Mouse (Mus musculus): ENCODE measurements around the gene Naa80. TPM values are rescaled to one million over a fixed set of nuclear protein-coding genes. Genes with fewer than 3 reads are reported as not detected.
"Not testable (repeated sequence)": the region's sequence is repeated elsewhere in the genome, so short reads cannot be mapped to it uniquely, and the experiment has no call there.

The Naa80 gene
- total RNA-seq, 1 experiment = 7.3 TPM

DNA sequence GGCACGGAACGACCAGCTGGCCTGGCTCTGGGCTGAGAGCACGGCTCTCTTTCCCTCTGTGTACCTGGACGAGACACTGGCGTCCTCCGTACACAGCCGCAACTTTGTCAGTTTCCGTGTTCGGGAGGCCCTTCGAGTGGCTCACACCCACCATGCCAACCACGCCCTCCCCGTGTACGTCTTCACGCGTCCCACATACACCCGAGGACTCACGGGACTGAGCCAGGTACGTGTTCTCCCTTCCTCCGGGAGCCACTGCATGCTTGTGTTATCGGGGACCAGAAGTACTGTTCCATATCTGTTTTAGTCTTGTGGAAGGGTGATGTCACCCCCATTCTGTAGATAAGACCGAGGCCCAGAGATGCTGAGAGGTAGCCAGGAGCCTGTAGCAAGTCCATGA, 7.8 kb upstream of the Naa80 start:
- in situ Hi-C loops (cut with MboI; ENCODE audit: low sequenced_read_pairs in 2 of 2, unreplicated experiment in 2 of 2) = no loop called here
- Histone ChIP-seq H3K9me3 (ENCODE audit: control insufficient read depth, insufficient read depth, low read depth, low read length) (no peaks in the 10 kb centered on the region), H3K4me1 (ENCODE audit: control insufficient read depth in 2 of 2, insufficient read depth in 2 of 2, low read length in 2 of 2, poor library complexity in 1 of 2) (peaks cover 0 to 23% of the 10 kb centered on the region in 2 experiments; a peak in 3 of 4 replicates), H3K27ac (ENCODE audit: insufficient read depth, low read depth, low read length, poor library complexity, severe bottlenecking) (no peak overlapping the region), H3K4me3 (ENCODE audit: insufficient read depth in 1 of 2, low read depth in 1 of 2, low read length in 2 of 2, poor library complexity in 1 of 2, severe bottlenecking in 1 of 2) (peak overlapping the region; percentile 67 to 81; a peak in 1 of 4 replicates), H3K36me3 (ENCODE audit: control insufficient read depth, insufficient read depth, low read length, poor library complexity, severe bottlenecking) (peaks cover 17% of the 10 kb centered on the region), H3K9ac (ENCODE audit: insufficient read depth, low read depth, low read length, poor library complexity, severe bottlenecking) (no peak overlapping the region; the same call in 1 of the 2 replicates)
- DNase-seq (ENCODE audit: low read depth, low spot score) = no peak
- no peak for TF ChIP-seq HCFC1 (IDR thresholded peaks at IDR 0.05; ENCODE audit: borderline replicate concordance, insufficient read depth, low read length)

DNA sequence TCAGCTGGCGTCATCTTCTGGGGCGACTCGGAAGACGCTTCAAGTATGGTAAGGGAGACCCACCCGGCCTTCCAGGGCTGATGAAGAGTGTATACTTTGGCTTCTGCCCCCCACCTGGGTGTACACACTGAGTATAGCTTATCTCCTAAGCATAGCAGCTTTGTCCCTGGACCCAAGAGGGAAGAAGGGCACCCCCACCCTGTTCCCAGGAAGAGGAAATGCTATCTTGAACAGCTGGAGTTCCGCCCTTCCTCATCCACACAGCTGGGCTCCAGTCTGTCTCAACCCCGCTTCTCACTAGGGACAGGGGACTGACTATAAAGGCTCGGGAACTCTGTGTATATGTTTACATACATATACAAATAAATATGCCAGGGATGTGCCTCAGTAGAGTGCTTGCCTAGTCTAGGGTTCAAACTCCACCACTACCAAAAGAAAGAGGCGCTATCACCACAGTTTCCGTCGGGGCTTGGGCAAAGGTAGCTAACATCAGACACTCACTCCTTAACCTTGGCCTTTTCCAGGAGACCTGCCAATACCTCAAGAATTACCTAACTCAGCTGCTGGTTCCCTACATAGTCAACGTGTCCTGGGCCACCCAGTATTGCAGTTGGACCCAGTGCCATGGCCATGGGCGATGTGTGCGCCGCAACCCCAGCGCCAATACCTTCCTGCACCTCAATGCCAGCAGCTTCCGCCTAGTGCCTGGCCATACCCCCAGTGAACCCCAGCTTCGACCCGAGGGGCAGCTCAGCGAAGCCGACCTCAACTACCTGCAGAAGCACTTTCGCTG, 7.0 kb upstream of the Naa80 start:
- Histone ChIP-seq H3K9ac (ENCODE audit: insufficient read depth, low read depth, low read length, poor library complexity, severe bottlenecking) (no peak overlapping the region), H3K9me3 (ENCODE audit: control insufficient read depth, insufficient read depth, low read depth, low read length) (no peaks in the 10 kb centered on the region), H3K4me3 (ENCODE audit: insufficient read depth in 1 of 2, low read depth in 1 of 2, low read length in 2 of 2, poor library complexity in 1 of 2, severe bottlenecking in 1 of 2) (no peak overlapping the region), H3K36me3 (ENCODE audit: control insufficient read depth, insufficient read depth, low read length, poor library complexity, severe bottlenecking) (peaks cover 17% of the 10 kb centered on the region), H3K27ac (ENCODE audit: insufficient read depth, low read depth, low read length, poor library complexity, severe bottlenecking) (no peak overlapping the region), H3K4me1 (ENCODE audit: control insufficient read depth in 2 of 2, insufficient read depth in 2 of 2, low read length in 2 of 2, poor library complexity in 1 of 2) (peaks cover 0 to 28% of the 10 kb centered on the region in 2 experiments; a peak in 3 of 4 replicates)
- no peak for TF ChIP-seq HCFC1 (IDR thresholded peaks at IDR 0.05; ENCODE audit: borderline replicate concordance, insufficient read depth, low read length)
- TF ChIP-seq CHD2 (IDR thresholded peaks at IDR 0.05; ENCODE audit: low read depth, low read length) = no peak
- no peak for TF ChIP-seq ZC3H11A (IDR thresholded peaks at IDR 0.05; ENCODE audit: borderline replicate concordance, low read depth, low read length)
- no peak for TF ChIP-seq MAFK (IDR thresholded peaks at IDR 0.05; ENCODE audit: insufficient read depth, low read depth, low read length)
- no peak for TF ChIP-seq ZNF384 (IDR thresholded peaks at IDR 0.05; ENCODE audit: low read depth, low read length)
- in situ Hi-C loops (cut with MboI; ENCODE audit: low sequenced_read_pairs in 2 of 2, unreplicated experiment in 2 of 2) = no loop called here
- DNase-seq (ENCODE audit: low read depth, low spot score) = no peak

DNA sequence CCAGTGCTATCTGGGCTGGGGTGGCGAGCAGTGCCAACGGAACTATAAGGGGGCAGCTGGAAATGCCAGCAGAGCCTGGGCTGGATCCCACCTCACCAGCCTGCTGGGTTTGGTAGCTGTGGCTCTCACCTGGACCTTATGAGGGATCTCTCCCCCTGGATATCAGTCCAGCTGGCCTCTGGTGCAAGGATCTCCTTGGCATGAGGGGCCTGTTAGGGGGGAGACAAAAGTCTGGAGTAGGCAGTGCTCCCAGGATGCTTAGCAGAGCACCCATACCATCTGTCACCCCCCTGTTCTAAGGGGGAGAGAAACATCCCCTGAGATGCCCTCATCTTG, 6.4 kb upstream of the Naa80 start:
- Histone ChIP-seq H3K4me1 (ENCODE audit: control insufficient read depth in 2 of 2, insufficient read depth in 2 of 2, low read length in 2 of 2, poor library complexity in 1 of 2) (peaks cover 0 to 28% of the 10 kb centered on the region in 2 experiments; a peak in 3 of 4 replicates), H3K27ac (ENCODE audit: insufficient read depth, low read depth, low read length, poor library complexity, severe bottlenecking) (no peak overlapping the region), H3K36me3 (ENCODE audit: control insufficient read depth, insufficient read depth, low read length, poor library complexity, severe bottlenecking) (peaks cover 17% of the 10 kb centered on the region), H3K9ac (ENCODE audit: insufficient read depth, low read depth, low read length, poor library complexity, severe bottlenecking) (no peak overlapping the region), H3K9me3 (ENCODE audit: control insufficient read depth, insufficient read depth, low read depth, low read length) (no peaks in the 10 kb centered on the region), H3K4me3 (ENCODE audit: insufficient read depth in 1 of 2, low read depth in 1 of 2, low read length in 2 of 2, poor library complexity in 1 of 2, severe bottlenecking in 1 of 2) (no peak overlapping the region)
- no peak for DNase-seq (ENCODE audit: low read depth, low spot score)
- in situ Hi-C loops (cut with MboI; ENCODE audit: low sequenced_read_pairs in 2 of 2, unreplicated experiment in 2 of 2) = no loop called here
- TF ChIP-seq MAFK (IDR thresholded peaks at IDR 0.05; ENCODE audit: insufficient read depth, low read depth, low read length) (no peak), HCFC1 (IDR thresholded peaks at IDR 0.05; ENCODE audit: borderline replicate concordance, insufficient read depth, low read length) (no peak), ZC3H11A (IDR thresholded peaks at IDR 0.05; ENCODE audit: borderline replicate concordance, low read depth, low read length) (no peak), ZNF384 (IDR thresholded peaks at IDR 0.05; ENCODE audit: low read depth, low read length) (no peak), CHD2 (IDR thresholded peaks at IDR 0.05; ENCODE audit: low read depth, low read length) (no peak)

DNA sequence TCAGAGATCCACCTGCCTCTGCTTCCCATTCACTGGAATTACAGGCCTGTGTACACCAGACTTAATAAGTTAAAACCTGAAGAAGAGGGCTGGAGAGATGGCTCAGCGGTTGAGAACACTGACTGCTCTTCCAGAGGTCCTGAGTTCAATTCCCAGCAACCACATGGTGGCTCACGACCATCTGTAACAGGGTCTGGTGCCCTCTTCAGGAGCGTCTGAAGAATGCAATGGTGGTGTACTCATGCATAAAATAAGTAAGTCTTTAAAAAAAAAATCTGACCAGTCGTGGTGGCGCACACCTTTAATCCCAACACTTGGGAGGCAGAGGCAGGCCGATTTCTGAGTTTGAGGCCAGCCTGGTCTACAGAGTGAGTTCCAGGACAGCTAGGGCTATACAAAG, 4.9 kb upstream of the Naa80 start:
- H3K9ac ChIP-seq (ENCODE audit: insufficient read depth, low read depth, low read length, poor library complexity, severe bottlenecking); H3K9me3 ChIP-seq (ENCODE audit: control insufficient read depth, insufficient read depth, low read depth, low read length); DNase-seq (ENCODE audit: low read depth, low spot score); H3K27ac ChIP-seq (ENCODE audit: insufficient read depth, low read depth, low read length, poor library complexity, severe bottlenecking); H3K4me3 ChIP-seq (ENCODE audit: insufficient read depth in 1 of 2, low read depth in 1 of 2, low read length in 2 of 2, poor library complexity in 1 of 2, severe bottlenecking in 1 of 2); in situ Hi-C loops (cut with MboI; ENCODE audit: low sequenced_read_pairs in 2 of 2, unreplicated experiment in 2 of 2): not testable (repeated sequence)
- TF ChIP-seq ZNF384 (IDR thresholded peaks at IDR 0.05; ENCODE audit: low read depth, low read length) = peak; percentile 38; the same call in 1 of the 2 replicates
- Histone ChIP-seq H3K4me1 (ENCODE audit: control insufficient read depth in 2 of 2, insufficient read depth in 2 of 2, low read length in 2 of 2, poor library complexity in 1 of 2) (peaks cover 0 to 26% of the 10 kb centered on the region in 2 experiments; a peak in 3 of 4 replicates), H3K36me3 (ENCODE audit: control insufficient read depth, insufficient read depth, low read length, poor library complexity, severe bottlenecking) (peaks cover 17% of the 10 kb centered on the region)

Measured in ES-E14 (cell line).